Mouse (Mus musculus) cerebellum, adult 8-10 months (tissue): Measurements from ENCODE around the gene Tyro3.

Source experiments
- DNase-seq: peaks from one replicate; pipeline ENCODE4 v3.0.0; 2022

Gene Tyro3

DNA sequence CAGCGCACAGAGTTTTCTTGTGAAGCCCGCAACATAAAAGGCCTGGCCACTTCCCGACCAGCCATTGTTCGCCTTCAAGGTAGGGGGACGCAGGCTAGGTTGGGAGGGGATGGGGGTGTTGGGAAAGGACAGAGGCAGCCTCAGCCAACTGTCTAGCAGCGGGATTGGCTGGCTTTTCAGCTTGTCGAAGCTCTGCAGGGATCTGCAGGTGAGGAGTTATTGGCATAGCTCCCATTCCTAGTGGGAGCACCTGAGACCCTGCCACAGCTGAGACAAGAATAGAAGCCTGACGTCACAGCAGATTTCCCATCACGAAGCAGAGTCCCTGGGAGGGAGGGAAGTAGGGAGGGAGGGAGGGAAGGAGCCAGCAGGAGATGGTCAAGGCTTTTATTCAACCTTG is 7.2 kb downstream of the Tyro3 start:
- DNase-seq: peak; percentile 56

DNA sequence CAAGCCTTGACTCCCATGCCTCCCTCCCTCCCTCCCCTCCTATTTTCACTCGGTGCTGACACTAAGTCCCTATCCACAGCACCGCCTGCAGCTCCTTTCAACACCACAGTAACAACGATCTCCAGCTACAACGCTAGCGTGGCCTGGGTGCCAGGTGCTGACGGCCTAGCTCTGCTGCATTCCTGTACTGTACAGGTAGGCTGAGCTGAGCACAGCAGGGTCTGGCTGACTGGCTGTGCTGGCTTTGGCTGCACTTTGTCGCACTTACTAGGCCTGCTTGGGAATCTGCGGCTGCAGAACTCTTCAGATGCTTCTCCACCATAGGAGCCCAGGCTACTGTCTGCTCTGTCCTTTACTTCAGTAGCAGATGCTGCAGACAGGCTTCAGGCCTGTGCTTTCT is 8.0 kb downstream of the Tyro3 start:
- DNase-seq: no peak

DNA sequence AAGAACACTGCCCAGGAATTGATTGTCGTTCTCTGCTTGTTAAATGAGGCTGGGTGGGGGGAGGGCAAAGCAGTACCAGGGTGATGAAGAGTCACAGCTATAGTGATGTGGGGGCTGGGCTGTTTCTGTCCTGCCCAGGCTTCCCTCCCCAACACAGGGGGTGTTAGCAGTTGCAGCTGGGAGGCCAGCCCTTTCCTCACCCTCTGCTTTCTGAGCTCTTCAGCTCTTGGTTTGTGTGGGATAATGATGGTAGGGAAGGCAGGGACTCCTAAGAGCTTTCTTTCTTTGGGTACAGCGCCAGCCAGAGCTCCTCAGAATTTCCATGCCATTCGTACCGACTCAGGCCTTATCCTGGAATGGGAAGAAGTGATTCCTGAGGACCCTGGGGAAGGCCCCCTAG is 10.9 kb downstream of the Tyro3 start:
- no peak for DNase-seq

DNA sequence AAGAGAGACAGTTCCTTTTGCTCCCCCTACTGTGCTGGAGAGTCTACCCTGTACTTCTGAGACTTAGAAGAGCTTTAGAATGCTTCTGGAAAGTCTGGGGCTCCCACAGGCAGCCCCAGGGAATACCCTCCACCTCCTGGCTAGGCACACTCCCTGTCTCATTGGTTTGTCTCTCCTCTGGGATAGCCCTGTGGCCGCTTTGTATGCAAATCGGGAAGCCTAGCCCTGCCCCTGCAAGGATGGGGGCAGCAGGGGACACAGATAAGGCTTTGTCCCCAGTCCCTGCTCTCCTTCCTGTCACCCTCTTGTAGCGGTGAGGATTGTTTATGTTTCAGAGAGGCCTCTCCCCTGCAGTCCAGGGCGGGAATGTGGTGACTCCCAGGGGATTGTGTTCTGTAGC is 11.3 kb downstream of the Tyro3 start:
- no peak for DNase-seq

DNA sequence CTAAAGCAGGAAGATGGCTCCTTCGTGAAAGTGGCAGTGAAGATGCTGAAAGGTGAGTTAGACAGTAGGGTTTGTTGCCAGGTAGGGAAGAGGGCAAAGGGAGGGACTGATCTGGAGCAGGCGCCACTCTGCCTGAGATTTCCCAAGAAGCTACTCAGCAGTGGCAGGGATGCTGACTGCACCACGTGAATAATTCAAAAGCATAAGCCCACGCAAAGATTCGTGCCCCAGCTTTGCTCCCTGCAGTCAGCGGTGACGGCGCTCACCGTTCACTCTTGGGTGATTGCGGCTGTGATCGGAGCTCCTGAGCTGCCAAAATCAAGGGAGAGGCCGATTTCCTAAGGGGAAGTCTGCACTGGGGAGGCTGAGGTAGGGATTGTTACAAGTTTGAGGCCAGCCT is 13.4 kb downstream of the Tyro3 start:
- no peak for DNase-seq

DNA sequence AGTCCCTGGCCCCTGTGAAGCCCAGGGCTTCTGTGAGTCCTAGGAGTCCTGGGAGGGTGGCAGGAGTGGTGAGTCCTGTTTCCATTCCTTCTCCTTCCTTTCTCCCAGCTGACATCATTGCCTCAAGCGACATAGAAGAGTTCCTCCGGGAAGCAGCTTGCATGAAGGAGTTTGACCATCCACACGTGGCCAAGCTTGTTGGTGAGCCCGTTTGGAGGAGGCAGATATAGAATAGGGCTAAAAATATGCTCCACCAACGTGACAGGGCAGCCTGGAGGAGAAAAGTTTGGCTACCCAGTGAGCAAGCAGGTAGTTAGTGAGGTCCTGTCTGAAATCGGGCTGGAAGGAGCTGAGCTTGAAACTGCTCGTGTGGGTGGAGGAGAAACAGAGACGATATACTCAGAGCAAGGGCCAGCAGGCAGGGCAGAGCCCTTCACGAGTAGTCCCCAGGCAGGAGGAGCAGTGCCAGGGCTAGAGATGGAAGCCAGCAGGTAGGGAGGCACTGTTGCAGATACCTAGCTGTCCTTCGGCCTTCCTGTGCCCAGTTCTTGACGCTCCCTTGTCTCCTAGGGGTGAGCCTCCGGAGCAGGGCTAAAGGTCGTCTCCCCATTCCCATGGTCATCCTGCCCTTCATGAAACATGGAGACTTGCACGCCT is 14.1 kb downstream of the Tyro3 start:
- no peak for DNase-seq

DNA sequence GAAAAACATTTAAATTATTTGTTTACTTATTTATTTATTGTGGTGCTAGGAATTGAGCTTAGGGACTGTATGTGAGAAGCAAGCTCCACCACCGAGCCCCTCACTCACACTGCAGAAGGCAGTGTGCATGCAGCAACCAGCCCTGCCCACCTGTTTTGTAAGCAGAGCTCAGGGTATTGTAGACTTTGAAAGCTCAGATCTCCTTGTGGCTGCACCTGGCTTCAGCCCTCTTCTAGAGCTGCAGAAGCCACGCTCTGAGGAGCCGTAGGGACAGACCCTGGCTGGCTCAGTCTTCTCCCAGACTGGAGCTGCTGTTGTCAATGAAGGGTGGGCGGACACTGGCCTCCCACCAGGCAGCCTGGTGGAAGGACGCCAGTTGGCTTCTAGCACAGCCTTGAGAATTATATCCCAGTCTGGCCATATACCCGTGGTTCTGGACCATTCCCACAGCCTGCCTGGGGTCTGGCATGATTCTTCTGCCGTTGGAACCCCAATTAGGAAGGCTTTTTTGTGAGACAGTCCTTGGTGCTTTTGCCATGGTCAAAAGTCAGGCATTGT is 16.9 kb downstream of the Tyro3 start:
- no peak for DNase-seq

DNA sequence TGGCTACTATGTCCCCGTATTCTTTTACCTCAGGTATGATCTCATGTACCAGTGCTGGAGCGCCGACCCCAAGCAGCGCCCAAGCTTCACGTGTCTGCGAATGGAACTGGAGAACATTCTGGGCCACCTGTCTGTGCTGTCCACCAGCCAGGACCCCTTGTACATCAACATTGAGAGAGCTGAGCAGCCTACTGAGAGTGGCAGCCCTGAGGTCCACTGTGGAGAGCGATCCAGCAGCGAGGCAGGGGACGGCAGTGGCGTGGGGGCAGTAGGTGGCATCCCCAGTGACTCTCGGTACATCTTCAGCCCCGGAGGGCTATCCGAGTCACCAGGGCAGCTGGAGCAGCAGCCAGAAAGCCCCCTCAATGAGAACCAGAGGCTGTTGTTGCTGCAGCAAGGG is 19.1 kb downstream of the Tyro3 start:
- DNase-seq: no peak

DNA sequence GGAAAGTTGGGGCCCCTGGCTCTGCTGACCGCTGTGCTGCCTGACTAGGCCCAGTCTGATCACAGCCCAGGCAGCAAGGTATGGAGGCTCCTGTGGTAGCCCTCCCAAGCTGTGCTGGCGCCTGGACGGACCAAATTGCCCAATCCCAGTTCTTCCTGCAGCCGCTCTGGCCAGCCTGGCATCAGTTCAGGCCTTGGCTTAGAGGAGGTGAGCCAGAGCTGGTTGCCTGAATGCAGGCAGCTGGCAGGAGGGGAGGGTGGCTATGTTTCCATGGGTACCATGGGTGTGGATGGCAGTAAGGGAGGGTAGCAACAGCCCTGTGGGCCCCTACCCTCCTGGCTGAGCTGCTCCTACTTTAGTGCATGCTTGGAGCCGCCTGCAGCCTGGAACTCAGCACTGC is 19.5 kb downstream of the Tyro3 start:
- peak; percentile 75 for DNase-seq

DNA sequence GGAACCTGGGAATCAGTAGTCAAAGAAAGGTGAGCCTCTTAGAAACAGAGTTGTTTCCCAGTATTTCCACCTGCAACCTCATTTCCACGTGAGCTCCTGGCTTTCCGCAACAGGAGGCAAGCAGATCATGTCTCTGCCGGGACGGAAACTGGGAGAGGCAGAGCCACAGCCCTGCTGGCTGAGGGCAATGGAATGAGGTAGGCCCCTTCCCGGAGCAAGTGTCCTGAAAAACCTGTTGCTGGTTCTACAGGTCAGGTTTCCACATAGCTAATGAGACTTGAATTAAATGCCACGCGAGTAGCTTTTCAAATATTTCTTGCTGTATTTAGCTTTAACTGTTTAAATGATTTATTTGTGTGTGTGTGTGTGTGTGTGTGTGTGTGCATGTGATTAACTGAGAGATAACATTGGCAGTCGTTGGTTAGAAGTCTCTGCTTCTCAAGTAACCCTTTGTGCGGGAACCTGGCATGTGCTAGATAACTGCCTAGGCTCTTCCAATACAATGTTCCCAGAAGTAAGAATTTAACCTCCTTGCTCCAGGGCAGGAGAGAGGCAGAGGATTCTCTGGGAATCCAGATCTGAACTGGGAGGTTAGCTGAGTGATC is 21.2 kb downstream of the Tyro3 start:
- DNase-seq: no peak

DNA sequence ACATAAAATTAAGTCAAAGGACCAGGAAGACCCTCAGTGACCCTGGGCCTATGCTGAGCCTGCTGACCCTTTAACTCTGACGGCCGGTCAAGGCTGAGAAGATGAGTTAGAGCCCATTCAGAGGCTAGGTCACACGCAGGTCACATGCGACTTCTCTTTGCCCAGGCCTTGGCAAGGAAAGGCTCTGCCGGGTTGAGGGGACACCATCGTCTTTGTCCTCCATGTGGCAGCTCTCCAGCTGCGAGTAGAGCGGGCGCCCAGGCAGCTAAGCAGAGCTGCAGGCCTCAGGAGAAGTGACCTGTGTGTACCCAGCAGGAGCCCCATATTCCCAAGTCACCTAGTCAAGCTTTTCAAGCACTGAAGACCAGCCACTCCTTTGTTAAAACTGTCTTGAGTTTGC is 23.6 kb downstream of the Tyro3 start:
- no peak for DNase-seq

DNA sequence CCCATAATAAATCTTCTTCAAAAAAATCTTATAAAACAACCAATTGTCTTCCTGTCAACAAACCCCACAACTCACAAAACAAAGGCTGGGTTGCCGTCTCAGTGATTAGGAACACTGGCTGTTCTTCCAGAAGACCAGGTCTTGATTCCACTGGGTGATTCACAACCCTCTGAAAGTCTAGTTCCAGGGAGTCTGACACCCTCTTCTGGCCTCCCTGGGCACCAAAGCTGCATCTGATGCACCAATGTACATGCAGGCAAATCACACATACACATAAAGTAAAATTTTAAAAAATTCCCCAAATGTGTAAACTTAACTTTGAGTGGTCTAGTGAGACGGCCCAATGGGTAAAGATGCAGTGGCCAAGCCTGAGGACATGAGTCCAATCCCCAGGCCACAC is 33.0 kb downstream of the Tyro3 start:
- DNase-seq: no peak

DNA sequence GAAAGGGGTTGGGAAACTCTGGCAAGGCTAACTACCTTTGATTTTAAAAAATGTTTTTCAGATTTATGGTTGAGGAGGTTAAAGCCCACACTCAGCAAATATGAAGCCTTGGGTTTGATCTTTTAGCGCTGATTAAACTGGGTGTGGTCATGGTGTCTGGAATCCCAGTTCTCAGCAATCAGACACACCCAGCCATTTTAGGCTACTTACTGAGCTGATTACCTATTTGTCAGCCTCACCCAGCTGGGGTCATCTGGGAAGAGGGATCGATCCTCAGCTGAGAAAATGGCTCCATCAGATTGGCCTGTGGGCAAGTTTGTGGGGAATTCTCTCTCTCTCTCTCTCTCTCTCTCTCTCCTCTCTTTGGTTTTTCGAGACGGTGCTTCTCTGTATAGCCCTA is 36.7 kb downstream of the Tyro3 start:
- DNase-seq: no peak

DNA sequence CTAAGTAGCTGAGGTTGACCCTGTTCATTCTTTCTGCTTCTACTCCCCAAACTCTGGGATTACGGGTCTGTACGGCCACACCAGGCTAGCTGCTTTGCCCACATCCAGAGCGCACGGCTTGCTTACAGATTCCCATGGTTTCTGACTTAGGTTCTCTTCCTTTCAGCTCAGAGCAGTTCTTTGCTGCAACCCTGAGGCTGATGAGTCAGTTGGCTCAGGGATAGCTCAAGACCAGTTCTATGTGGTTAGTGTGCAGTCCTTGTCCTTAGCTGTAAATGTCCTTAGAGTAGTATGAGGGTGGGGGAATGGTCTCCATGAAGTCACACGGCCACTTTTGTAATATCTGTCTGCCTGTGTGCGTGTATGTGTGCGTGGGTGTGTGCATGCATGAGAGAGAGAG is 40.1 kb downstream of the Tyro3 start:
- no peak for DNase-seq

DNA sequence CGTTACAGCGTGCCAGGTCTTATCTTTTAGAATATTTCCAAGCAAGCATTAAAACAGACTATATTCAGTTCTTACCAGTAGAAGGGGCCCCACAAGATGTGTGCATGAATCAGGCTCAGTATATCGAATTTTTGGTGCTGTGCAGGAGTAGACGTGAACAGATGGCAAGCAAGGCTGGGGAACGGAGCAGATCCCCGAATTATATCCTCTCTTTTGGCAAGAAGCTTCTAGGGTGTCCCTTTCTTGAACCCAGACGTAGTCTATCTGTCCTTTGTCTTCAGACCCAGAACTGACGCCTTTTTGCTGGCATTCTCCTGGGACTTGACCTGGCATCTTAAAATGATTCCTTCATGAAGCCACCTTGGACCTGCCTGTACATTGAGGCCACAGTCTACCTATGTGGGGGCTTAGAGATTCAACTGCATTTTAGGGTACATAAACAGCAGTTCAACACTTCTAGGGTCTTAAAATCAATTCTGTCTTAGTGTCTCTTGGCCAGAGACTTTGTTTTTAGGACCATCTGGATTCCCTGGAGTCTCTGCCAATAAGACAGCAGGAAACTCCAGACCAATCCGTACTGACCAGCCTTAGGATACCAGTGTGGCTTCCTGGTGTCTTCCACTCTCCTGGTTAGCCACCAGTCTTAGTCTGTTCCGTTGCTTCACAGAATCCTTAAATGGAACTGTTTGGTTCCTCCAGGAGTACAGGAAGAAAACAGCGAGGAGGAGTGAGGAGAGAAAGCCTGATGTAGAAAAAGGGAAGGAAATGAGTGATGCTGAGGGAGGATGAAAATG is 41.0 kb downstream of the Tyro3 start:
- DNase-seq: peak; percentile 47

DNA sequence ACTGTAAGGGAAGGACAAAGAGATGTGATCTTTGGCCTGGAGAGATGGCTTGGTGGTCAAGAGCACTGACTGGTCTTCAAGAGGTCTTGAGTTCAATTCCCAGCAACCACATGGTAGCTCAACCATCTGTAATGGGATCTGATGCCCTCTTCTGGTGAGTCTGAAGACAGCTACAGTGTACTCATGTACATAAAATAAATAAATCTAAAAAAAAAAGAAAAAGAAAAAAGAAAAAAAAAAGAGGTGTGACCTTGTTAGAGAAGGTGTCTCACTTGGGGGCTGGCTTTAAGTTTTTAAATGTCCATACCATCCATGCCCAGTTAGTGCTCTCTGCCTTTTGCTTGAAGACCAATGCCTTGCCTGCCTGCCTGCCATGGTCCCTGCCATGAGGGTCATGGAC is 42.5 kb downstream of the Tyro3 start:
- no peak for DNase-seq

DNA sequence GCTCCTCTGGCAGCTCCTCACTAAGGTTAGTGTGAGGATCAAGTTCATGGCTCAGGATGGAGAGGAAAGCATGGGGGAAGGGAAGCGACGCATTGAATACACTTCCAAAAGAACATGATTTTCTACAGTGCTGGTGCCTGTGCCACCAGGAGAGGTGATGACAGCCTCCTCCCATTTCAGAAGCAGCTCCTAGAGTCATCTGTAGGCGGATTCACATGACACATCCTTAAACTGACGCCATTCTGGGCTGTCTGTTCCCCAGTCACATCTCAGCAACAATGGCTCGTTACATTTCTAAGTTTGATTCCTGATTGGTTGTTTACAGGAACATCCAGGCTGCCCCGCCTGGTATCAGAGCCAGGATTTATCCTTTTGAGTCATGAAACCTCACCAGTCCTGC is 44.5 kb downstream of the Tyro3 start:
- no peak for DNase-seq

DNA sequence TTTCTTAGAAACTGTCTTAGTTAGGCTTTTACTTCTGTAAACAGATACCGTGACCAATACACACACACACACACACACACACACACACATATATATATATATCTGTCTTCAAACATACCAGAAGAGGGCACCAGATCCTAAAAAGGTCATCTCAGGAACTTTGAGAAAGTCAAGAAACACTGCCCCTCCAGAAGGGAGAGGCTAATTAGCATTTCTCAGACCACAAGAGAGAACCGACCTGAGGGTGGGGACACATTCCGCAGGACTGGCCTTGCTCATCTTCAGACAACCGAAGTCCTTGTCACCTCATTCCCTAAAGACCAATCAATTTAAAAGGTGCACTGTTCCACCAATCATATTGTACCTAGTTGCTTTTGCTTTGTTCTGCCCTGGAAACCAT is 46.0 kb downstream of the Tyro3 start:
- DNase-seq: no peak

DNA sequence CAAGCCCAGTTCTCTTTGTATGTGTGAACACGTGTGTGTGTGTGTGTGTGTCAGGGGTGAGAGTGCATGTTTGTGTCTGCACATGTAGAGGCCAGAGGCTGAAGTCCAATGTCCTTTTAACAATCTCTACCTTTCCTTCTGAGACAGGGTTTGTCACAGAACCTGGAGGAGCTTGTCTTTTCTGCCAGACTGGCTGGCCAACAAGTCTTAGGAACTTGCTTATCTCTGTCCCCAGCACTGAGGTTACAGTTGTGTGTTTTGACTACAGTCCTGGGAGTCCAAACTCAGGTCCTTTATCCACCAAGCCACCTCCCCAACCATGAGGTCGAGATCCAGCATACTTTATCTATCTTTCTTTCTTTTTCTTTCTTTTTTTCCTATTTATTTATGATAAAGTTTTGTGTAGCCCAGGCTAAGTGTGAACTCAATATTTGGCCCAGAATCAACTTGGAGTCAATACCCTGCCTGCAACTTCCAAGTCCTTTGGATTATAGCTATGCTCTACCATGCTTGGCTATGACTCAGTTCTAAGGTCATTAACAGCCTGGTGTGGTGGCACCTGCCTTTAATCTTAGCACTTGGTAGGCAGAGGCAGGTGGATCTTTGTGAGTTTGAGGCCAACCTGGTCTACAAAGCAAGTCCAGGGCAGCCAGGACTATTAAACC is 48.5 kb downstream of the Tyro3 start:
- no peak for DNase-seq

DNA sequence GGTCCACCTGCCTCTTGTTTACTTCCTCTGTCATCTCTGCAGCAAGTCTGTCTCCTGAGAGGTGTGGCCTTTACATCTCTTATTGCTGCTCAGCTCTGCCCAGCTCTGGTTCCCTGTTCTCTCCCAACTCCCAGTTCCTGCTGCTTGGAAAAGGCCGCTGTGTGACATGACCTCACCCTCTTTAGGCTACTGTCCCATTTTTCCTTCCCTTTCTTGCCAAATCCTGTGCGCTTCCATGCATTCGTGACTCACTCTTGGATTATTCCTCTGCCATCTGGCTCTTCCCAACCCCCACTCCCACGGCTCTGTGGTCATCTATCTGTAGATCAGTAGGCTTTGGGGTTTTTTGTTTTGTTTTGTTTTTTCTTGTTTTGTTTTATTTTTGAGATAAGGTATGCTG is 49.4 kb downstream of the Tyro3 start:
- DNase-seq: peak; percentile 91

DNA sequence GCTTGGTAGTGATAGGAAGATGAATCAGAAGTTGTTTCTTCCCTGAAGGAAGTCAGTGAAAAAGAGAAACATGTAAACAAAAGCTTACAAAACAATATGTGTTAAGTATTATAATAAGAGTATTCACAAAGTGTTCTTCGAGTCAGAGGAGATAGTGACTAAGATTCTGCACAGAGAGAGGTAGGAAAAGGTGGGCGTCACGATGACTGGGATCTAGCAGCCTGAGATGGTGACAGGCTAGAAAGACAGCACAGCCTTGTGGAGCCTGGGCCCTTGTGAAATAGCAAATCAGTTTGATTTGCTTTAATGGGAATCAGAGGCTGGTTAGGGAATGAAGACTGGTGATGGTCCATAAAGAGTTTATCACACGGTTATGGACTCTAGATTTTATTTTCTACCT is 56.3 kb downstream of the Tyro3 start:
- DNase-seq: no peak

DNA sequence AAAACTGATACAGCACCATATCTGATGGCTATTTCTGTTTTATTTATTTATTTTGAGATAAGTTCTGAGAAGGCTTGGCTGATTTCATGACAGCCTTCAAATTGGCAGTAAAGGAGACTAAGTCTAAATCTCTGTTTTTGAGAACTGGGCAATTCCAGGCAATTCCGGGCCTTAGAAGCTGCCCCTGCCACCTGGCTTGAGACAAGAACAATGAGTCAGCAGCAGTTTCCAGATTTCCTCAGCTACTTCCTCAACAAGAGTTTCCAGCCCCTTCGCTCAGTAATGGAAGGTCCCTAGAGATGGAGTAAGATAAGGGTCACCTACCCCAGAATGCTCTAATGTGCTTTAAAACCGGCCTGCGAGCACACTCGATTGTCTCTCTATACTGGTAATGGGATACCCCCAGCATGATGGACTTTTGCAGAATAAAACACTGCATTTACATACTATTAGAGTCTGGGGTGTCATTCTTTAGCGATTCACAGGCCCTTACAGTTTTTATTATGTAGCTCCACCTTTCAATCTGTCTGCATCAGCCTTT is 57.8 kb downstream of the Tyro3 start:
- DNase-seq: no peak

DNA sequence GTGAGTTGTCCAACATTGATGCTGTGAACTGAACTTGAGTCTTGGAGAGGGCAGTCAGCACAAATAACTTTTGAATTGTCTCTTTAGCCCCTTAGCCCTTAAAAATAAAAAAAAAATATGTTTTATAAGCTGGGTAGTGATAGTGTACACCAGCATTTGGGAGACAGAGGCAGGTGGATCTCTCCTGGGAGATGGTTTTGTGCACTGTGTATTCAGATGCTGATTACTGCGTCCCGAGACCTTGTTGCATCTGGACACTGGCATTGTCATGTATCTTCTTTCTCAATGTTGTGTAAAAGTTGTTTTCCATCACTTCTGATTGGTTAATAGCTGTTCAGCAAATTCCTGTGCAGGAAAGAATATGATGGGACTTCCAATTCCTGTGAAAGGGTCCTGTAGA is 59.8 kb downstream of the Tyro3 start:
- DNase-seq: no peak
